Mouse (Mus musculus): Measurements from ENCODE around the gene Gm8947.

Gene Gm8947

DNA sequence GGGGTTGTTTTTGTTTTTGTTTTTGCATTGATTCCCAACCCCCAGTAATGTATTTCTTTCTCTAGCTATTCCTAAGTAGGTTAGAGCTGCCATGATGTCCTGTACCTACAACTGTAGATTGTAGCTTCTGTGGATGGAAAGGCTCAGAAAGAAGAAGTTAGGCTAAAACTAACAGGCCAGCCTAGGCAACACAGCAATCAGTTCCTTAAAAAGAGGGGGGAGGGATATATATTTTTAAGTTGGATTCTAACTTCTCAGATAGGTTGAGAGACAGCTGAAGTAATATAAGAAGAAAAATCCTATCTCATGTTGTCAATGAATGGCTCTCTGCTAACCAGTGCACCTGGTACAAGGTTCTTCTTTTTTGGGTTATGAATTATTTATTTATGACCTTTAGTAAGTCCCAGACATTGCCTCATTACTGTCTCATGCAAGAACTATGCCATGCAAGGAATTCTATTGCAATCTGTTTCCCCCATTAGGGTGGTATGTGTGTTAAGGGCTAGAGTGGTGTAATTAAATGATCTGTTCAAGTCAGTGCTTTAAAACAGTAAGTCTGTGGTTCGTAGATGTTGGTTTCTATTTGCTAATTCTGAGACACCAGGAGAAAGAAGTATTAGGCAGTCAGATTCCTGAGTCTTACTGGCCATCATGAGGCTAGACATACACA is 36.3 kb downstream of the Gm8947 start:
- Histone ChIP-seq H3K27me3 (ENCODE audit: control insufficient read depth, insufficient read depth, low read length, poor library complexity, severe bottlenecking) (no peaks in the 10 kb centered on the region), H3K36me3 (ENCODE audit: control insufficient read depth, insufficient read depth, low read length, poor library complexity, severe bottlenecking) (no peaks in the 10 kb centered on the region)
- no peak for DNase-seq (ENCODE audit: low read depth, low spot score)

GRCm38 (mm10) chr1:151232346-151232745 is 40.2 kb downstream of the Gm8947 start:
- DNase-seq (ENCODE audit: low read depth, low spot score) = no peak
- Histone ChIP-seq H3K36me3 (ENCODE audit: control insufficient read depth, insufficient read depth, low read length, poor library complexity, severe bottlenecking) (no peaks in the 10 kb centered on the region), H3K27me3 (ENCODE audit: control insufficient read depth, insufficient read depth, low read length, poor library complexity, severe bottlenecking) (no peaks in the 10 kb centered on the region)

DNA sequence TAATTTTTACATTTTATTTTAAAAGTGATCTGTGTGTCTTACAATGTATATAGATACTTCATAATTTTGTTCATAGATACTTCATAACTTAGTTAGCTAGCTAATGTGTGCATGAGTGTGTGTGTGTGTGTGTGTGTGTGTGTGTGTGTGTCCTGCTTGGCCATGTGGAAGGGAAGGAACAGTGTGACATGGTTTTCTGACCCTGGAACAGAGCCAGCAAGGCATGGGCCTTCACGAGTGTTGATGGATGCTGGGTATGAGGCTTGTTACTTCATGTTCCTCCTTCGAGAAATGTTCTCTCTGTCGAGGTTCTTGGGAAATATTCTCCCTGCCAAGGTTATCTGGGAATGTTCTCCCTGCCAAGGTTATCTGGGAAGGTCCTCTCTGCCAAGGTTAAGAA is 41.6 kb downstream of the Gm8947 start:
- Histone ChIP-seq H3K27me3 (ENCODE audit: control insufficient read depth, insufficient read depth, low read length, poor library complexity, severe bottlenecking) (no peaks in the 10 kb centered on the region), H3K36me3 (ENCODE audit: control insufficient read depth, insufficient read depth, low read length, poor library complexity, severe bottlenecking) (no peaks in the 10 kb centered on the region)
- no peak for DNase-seq (ENCODE audit: low read depth, low spot score)

- Histone ChIP-seq H3K36me3 (ENCODE audit: control insufficient read depth, insufficient read depth, low read length, poor library complexity, severe bottlenecking) (no peaks in the 10 kb centered on the region), H3K27me3 (ENCODE audit: control insufficient read depth, insufficient read depth, low read length, poor library complexity, severe bottlenecking) (no peaks in the 10 kb centered on the region)
- no peak for DNase-seq (ENCODE audit: low read depth, low spot score)
Observed at GRCm38 (mm10) chr1:151235574-151235973, 43.4 kb downstream of the Gm8947 start.

DNA sequence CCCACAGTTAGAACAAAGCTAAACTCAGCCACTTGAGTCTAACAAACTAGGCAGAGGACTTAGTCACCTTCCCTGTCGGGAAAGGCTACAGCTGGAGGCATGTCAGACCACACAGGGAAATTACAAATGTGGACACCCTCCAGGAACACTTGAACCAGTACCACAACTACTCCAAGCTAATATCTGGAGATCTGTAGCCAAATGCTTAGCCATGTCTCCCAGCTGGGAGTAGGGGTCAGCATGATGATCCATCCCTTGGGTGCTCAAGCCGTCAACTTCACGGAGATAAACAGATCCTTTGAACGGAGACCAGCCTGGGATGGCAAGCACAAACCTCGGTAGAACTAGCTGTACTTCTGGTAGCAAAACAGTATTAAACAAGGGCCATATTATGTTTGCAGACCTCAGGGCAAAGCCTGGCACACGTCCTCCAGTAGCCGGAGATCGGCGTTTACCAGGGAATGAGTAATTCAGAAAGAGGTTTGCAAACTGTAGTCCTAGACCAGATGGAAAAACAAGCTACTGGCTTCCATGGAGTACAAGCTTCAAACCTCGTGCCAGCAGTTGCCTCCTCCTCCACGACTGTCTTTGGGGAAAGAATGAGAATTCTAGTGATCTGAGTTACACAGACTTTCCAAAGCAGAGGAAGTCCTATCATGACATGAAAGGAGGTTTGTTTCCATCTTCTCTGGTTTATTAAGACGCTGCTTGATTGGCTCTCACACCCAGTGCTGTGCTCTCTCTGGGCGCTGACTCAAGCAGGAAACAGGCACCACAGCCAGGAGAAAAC is 44.2 kb downstream of the Gm8947 start:
- DNase-seq (ENCODE audit: low read depth, low spot score) = no peak
- no peaks in the 10 kb centered on the region for H3K36me3 ChIP-seq (ENCODE audit: control insufficient read depth, insufficient read depth, low read length, poor library complexity, severe bottlenecking)
- H3K27me3 ChIP-seq (ENCODE audit: control insufficient read depth, insufficient read depth, low read length, poor library complexity, severe bottlenecking) = no peaks in the 10 kb centered on the region

GRCm38 (mm10) chr1:151237780-151238179 is 45.6 kb downstream of the Gm8947 start:
- H3K27me3 ChIP-seq (ENCODE audit: control insufficient read depth, insufficient read depth, low read length, poor library complexity, severe bottlenecking) = no peaks in the 10 kb centered on the region
- DNase-seq (ENCODE audit: low read depth, low spot score) = no peak
- H3K36me3 ChIP-seq (ENCODE audit: control insufficient read depth, insufficient read depth, low read length, poor library complexity, severe bottlenecking) = no peaks in the 10 kb centered on the region

GRCm38 (mm10) chr1:151243332-151243731 is 51.2 kb downstream of the Gm8947 start:
- Histone ChIP-seq H3K36me3 (ENCODE audit: control insufficient read depth, insufficient read depth, low read length, poor library complexity, severe bottlenecking) (no peaks in the 10 kb centered on the region), H3K27me3 (ENCODE audit: control insufficient read depth, insufficient read depth, low read length, poor library complexity, severe bottlenecking) (no peaks in the 10 kb centered on the region)
- DNase-seq (ENCODE audit: low read depth, low spot score) = no peak

Measured in splenic B cell, adult 2 months (primary cell).